Mouse (Mus musculus) c-Kit-positive CD71-positive TER-119-positive erythroid progenitor cells, embryonic 14.5 days (primary cell): ENCODE data around the gene Pak6.

Source experiments
- DNase-seq: peaks from one replicate; pipeline ENCODE4 v3.0.0-alpha.2; 2013; ENCODE audit warnings: low spot score

Pak6 gene

GRCm38 (mm10) chr2:118697311-118697877 lies 34.3 kb downstream of the Pak6 start:
- DNase-seq, result no peak

DNA sequence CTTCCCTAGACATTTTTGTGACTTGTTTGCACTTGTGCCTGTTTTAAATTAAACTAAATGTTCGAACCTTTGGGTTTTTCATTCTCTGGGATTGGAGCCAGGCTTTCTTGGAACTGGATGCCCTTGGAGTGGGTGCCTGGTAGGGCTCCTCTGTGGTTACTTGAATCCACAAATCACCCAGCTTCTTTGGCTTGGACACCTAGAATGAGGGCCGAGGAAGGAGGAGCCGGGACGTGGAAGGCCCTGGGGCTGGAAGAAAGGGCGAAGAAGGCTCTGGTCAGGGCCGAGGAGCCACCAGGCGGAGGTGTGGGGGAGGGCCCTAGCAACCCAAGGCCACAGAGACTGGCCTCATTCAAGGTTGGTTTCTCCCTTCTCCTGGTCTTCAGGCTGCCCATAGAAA lies 34.9 kb downstream of the Pak6 start:
- no peak for DNase-seq

- peak; percentile 69 for DNase-seq
Measured at GRCm38 (mm10) chr2:118700179-118701062, 37.3 kb downstream of the Pak6 start.

- DNase-seq, result no peak
Measured at GRCm38 (mm10) chr2:118701161-118701560, 38.1 kb downstream of the Pak6 start.

- no peak for DNase-seq
Measured at GRCm38 (mm10) chr2:118701971-118702882, 39.1 kb downstream of the Pak6 start.

GRCm38 (mm10) chr2:118702883-118703761 lies 40.0 kb downstream of the Pak6 start:
- no peak for DNase-seq

GRCm38 (mm10) chr2:118703913-118704730 lies 41.0 kb downstream of the Pak6 start, which contains the start of gene Ankrd63:
TSS of gene Ankrd63 (minus strand) at chr2:118703963.
- no peak for DNase-seq

- DNase-seq, result no peak
Measured at GRCm38 (mm10) chr2:118706436-118706835, 43.3 kb downstream of the Pak6 start.

GRCm38 (mm10) chr2:118708472-118708871 lies 45.4 kb downstream of the Pak6 start:
- DNase-seq, result no peak

DNA sequence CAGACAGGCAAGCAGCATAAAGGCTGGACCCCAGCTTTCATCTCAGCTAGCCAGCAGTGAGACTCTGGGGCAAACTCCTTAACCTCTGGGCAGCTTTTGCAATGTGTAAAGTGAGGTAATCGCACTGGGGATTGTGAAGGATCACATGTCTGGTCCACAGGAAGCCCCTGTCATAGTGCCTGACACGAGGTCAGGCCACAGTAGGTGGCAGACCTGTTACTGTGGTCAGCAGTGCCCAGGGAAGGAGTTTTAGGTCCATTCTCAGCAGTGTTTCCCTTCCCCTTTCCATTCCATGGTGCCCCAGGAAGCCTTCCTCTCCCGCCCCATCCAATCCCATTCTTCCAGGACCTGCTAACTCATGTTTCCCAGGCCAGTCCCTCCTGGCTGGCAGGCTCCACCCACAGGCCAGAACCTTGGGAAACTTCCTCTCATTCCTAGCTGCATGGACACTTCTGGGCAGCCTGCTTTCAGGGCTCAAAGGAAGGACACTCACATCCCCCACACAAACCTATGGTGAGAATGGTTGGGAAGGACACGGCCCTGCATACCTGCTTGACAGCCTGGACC lies 46.6 kb downstream of the Pak6 start:
- no peak for DNase-seq

DNA sequence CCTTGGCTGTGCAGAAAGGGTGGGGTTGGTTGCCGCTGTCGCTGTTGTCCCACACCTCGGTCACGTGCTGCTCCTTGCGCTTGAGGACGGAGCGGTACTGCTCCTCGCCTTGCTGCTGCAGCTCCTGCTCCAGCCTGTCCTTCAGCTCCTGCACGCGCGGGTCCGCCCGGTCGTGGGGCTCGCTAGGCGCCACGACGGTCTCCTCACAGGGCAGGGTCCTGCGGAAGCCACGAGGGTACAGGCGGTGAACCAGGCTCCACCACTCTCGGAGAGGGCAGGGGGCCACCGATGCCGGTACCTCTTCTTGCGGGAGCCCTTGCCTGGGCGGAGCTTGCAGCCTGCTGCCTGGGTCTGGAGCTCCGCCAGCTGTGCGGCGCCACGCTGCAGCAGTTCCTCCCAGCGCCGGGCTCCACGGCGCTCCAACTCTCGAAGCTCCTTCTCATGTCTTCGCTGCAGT lies 48.0 kb downstream of the Pak6 start:
- DNase-seq, result no peak

DNA sequence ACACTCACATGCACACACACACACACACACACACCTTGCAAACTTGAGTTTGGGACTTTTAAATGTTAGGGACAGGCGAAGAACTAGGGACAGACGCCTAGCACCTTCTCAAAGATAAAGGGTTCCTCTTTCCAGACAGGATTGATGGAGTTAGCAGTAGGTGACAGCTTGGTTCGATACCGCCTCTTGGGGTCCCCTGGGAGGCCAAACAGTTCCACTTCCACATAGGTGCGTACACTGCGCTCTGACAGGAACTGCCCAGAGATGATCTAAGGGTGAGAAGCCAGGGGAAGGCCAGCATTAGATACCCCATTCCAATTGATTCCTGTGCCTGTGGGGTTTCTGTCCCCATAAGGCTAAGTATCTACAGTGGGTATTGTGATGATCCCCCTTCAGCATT lies 50.5 kb downstream of the Pak6 start:
- no peak for DNase-seq

DNA sequence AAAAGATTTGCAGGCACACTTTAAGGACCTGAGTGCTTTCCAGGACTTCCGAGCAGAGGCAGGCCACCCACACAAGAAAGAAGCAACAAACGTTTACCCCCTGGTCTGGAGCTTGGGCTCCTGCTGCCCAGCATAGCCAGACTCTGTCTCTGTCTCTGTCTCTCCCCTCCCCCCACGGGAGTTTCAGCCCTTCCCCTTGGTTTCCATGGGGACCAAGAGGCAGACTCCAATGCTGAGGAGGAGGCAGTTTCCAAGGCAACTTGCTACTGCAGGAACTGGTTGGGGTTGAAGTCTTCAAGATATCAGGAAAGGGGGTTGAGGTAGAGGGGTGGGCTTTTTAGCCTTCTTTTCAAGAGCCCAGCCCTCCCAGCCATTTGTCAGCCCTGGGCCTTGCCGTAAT lies 51.1 kb downstream of the Pak6 start:
- DNase-seq, result no peak

GRCm38 (mm10) chr2:118716677-118717076 lies 53.6 kb downstream of the Pak6 start:
- no peak for DNase-seq

DNA sequence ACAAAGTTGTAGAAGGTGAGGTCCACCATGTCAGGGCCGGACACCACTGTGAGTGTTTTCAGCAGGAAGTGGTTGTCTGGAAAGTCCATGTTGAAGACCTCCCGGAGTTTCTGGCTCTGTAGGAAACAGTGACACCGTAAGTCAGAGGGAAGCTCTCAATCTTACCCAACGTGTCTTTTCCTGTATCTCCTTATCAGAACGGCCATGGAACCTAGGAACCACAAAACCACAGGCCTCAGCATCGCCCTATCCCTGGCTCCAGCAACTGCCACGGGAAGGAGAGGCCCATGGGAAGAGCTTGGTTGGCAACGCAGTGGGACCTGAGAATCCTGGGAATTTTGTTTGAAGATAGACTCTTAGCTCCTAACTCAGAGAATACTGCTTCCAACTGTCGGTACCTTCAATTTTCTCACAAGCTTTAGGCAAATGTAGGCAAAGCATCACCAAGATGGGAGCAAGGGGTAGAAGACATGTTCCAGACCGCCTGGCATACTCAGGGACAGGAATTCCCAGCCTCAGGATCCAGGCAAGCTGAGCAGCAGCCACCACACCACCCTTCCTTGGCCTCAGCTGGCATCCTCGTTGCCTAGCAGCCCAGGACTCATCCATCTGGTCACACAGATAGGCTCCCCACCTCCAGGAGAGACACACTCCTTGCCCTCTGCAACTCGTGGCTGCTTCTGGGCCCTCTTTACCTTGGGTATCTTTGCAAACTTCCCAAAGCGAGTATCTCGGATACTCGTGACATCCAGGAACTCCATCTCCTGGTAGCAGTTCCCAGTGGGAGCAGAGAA lies 60.8 kb downstream of the Pak6 start:
- no peak for DNase-seq

GRCm38 (mm10) chr2:118725511-118725910 lies 62.4 kb downstream of the Pak6 start:
- DNase-seq, result no peak

DNA sequence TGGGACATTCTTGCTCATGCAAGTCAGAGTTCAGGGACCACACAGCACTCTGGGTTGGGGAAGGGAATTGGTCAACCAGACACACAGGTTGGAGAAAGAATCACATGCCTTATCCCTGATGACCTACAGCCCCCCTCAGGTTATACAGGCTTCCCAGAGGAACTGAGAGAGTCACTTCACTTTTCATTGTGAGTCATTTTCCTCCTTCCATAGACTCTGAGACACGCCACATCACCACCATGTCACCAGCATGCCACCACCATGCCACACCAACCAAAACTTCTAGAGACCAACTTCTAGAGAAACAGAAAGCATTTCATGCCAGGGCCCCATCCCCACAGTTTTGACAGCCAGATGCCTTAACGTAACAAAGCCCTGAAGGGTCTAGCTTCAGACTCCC lies 63.8 kb downstream of the Pak6 start:
- no peak for DNase-seq

DNA sequence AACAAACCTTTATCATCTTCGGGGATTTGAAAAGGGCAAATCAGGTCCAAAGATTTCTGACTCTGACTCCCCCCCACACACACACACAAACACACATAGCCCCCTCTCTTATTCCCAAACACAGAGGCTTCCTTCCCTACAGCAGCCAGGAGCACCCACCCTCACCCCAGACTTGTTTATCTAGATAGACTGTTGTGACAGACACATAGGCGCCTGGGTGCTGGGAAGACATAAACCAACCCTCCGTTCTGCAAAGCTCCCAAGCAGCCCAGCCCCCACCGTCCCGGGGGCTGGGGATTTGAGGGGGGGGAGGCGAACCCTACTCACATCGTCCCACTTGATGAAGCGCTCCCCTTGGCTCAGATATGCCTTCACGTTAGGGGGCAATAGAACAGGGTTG lies 64.8 kb downstream of the Pak6 start:
- DNase-seq, result no peak

DNA sequence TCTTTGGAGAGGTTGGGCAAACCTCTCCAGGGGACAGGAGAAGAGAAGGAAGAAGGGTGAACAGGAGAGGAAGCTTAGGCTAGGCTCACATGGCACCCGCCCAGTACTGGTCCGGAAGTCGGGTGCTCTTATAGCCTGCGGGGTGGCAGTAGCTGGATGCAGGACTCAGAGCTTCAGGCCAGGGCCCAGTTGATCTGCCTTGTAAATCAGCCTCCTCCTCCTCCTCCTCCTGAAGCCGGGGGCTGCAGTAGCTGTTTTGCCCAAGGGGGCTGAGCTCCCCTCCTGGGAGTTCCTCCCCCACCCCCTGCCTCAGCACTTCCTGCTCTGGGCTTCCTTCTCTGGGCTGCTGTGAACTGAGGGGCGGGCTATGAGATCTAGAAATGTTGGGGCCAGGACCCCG lies 65.2 kb downstream of the Pak6 start, which contains the start of gene Plcb2:
Gene Plcb2 (minus strand): TSS at position 102 of the 400 bp plus-strand sequence.
- no peak for DNase-seq
